Mouse (Mus musculus): ENCODE measurements around the gene Dda1.
A peak's percentile ranks its signal among the peaks of the same experiment; 100 is the strongest.
"Not testable (repeated sequence)": the region's sequence is repeated elsewhere in the genome, so short reads cannot be mapped to it uniquely, and the experiment has no call there.

Gene Dda1

GRCm38 (mm10) chr8:71468916-71469315 is at the start of gene Dda1:
Gene Dda1, plus strand, starts transcription at chr8:71469199.
- peak; percentile 98 for DNase-seq

GRCm38 (mm10) chr8:71422121-71422520 is 46.9 kb upstream of the Dda1 start:
- DNase-seq: no peak

GRCm38 (mm10) chr8:71432935-71433334 is 36.1 kb upstream of the Dda1 start:
- not testable (repeated sequence) for DNase-seq

GRCm38 (mm10) chr8:71437041-71437440 is 32.0 kb upstream of the Dda1 start:
- no peak for DNase-seq

GRCm38 (mm10) chr8:71441404-71441803 is 27.6 kb upstream of the Dda1 start:
- peak; percentile 57 for DNase-seq

GRCm38 (mm10) chr8:71445096-71445495 is 23.9 kb upstream of the Dda1 start:
- no peak for DNase-seq

- no peak for DNase-seq
Observed at GRCm38 (mm10) chr8:71451337-71451736, 17.7 kb upstream of the Dda1 start.

GRCm38 (mm10) chr8:71451777-71452176 is 17.2 kb upstream of the Dda1 start:
- DNase-seq: no peak

- DNase-seq: no peak
Observed at GRCm38 (mm10) chr8:71452669-71453068, 16.3 kb upstream of the Dda1 start.

- DNase-seq: no peak
Observed at GRCm38 (mm10) chr8:71454668-71455067, 14.3 kb upstream of the Dda1 start.

GRCm38 (mm10) chr8:71456906-71457305 is 12.1 kb upstream of the Dda1 start:
- no peak for DNase-seq

GRCm38 (mm10) chr8:71457659-71458270 is 11.2 kb upstream of the Dda1 start:
- DNase-seq: no peak

- no peak for DNase-seq
Observed at GRCm38 (mm10) chr8:71460716-71461115, 8.3 kb upstream of the Dda1 start.

- DNase-seq: no peak
Observed at GRCm38 (mm10) chr8:71461152-71461840, 7.7 kb upstream of the Dda1 start.

- no peak for DNase-seq
Observed at GRCm38 (mm10) chr8:71462191-71462590, 6.8 kb upstream of the Dda1 start.

- peak; percentile 67 for DNase-seq
Observed at GRCm38 (mm10) chr8:71462786-71463185, 6.2 kb upstream of the Dda1 start.

- DNase-seq: peak; percentile 98
Observed at GRCm38 (mm10) chr8:71463188-71464033, 5.6 kb upstream of the Dda1 start, which contains the start of gene Abhd8. Gene Abhd8, minus strand, starts transcription at chr8:71463655.

GRCm38 (mm10) chr8:71464513-71465500 is 4.2 kb upstream of the Dda1 start, which contains the start of gene Mrpl34:
Gene Mrpl34, plus strand, starts transcription at chr8:71464959.
- DNase-seq: peak; percentile 97

GRCm38 (mm10) chr8:71465733-71466132 is 3.3 kb upstream of the Dda1 start:
- no peak for DNase-seq

- DNase-seq: no peak
Observed at GRCm38 (mm10) chr8:71466198-71466597, 2.8 kb upstream of the Dda1 start.

GRCm38 (mm10) chr8:71467201-71467600 is 1.8 kb upstream of the Dda1 start:
- no peak for DNase-seq

GRCm38 (mm10) chr8:71468001-71468400 is 998 bp upstream of the Dda1 start:
- DNase-seq: no peak

All from kidney, postnatal 10 days (tissue).